Mouse (Mus musculus): Measurements from ENCODE around the gene Fam168a.

Fam168a gene

DNA sequence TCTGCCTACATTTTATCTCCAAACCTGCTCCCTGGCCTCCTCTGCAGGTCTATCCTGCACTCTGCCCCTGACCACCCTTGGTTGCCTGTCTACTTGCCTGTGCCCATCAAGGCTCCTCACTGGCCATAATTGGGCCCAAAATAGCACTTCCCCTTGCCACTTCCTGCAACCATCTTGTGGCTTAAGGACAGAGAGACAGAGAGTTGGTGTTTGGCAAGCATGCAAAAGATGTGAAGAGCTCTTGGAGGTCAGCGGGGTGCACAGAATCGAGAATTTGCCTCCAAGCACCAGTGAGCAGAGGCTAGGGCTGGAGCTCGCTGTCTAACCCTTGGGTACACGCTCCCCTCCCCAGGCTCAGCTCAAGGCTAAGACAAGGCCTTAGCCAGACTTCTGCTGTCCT, 162.1 kb downstream of the Fam168a start:
- DNase-seq (ENCODE audit: low read depth): no peak

DNA sequence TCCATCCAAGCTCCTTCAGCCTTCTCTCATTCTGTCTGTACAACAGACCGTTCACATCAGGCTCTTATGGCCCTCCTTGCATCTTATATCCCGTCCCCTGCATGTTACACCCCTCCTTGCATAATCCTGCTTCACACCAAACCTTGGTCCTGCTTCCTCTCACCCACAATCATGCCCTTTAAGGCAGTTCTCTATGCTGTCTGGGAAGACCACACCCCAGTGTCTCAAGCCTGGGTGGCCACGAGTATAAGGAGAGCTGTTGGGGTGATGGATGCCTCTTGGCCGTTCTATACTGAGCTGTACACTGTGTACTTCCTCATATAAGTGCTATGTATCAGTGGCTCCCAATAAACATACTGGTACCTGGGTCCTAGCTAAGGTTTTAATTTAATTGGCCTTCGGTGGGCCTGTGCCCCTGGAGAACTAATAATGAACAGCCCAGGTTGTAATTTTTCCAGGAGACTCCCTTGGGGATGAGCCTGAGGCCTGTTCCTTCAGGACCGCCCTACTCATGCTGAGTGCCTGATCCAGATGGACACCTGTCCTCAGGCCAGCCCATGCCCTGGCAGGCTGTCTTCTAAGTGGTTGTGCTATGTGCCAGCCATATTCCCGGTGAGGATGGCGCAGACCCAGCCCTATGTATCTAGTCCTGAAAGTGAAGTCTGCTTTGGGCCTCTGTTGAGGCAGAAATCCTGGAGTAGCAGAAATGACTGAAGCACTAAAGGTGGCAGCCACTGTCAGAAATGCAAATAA, 163.6 kb downstream of the Fam168a start:
- DNase-seq (ENCODE audit: low read depth): no peak

DNA sequence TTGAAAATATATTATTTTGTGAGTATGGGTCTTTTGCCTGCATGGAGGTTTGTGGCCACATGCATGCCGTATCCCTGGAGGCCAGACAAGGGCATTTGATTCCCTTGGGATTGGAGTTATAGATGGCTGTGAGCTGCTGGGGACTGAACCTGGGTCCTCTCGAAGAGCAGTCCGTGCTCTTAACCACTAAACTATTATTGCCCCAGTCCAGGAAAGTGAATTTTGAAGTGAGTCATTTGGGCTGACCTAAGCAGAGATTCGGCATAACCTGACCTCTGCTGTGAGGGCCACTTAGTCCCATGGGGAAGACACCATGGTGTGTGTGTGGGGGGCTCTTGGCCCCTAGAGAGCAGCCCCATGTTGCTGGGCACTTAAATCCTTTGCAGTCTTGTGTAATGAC, 164.9 kb downstream of the Fam168a start:
- no peak for DNase-seq (ENCODE audit: low read depth)

DNA sequence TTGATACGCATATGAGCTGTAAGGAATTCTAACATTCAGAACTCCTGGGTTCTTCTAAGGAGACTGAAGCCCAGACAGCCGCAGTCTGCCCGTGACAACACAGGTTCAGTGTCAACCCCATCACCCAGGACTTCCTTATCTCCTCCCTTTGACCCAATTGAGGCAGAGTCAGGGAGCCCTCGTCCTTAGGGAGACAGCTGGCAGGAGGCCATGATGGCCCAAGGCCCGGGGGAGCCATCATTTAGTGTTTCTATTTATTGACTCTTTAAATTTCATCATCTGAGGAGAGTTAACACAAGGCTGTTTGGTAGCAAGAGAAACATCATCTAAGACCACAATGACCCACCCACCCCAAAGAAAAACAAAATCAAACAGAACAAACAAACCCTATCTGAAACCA, 165.5 kb downstream of the Fam168a start:
- no peak for DNase-seq (ENCODE audit: low read depth)

DNA sequence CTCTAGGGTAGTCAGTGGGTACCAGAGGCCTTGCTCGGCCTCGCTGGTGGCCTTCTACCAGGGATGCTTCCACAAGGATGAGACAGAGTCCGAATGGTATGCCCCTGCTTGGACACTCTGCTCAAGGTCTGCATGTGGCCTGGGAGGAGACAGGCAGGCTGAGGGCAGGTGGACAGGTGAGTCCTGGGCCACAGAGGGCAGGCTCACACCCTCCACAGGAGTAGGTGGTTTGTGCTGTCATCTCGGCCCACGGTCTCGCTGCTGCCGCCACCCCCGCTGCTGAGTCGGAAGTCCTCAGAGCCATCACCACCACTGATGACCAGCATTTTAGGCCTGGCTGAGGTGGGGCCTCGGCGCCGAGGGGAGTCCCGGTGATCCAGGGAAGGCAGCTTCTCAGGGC, 166.8 kb downstream of the Fam168a start:
- DNase-seq (ENCODE audit: low read depth): no peak

DNA sequence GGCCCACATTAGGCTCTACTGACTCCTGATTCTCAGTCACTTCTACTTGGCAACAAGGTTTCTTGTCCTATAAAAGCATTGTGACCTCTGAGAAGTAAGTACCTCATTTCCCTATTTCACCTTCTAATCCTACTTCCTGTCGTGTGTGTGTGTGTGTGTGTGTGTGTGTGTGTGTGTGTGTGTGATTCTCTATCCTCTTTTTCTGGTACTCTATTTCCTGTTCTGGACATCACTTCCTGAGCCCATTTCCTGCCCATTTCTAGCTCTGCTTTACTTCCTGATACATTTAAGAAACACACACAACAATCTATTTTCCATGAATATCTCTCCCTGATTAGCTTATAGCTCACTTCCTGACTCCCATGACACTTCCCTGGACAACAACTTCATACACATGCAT, 169.4 kb downstream of the Fam168a start:
- no peak for DNase-seq (ENCODE audit: low read depth)

DNA sequence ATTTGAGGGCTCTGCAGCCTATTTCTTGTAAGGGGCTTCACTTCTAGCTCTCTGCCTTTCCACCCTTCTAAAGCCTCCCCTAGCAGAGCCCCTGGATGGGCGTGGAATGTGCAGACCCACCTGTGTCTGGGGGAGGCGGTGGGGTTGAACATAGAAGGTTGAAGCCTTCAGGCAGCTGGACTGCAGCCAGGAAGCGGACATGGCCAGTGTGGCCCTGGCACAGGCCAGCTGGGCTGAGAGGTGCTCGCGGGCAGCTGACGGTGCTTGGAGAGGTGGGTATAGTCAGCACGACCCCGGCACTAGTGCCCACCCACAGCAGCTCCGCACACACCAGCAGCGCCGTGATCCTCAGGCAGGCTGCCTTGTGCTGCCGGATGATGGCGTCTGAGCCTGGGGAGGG, 169.9 kb downstream of the Fam168a start:
- no peak for DNase-seq (ENCODE audit: low read depth)

DNA sequence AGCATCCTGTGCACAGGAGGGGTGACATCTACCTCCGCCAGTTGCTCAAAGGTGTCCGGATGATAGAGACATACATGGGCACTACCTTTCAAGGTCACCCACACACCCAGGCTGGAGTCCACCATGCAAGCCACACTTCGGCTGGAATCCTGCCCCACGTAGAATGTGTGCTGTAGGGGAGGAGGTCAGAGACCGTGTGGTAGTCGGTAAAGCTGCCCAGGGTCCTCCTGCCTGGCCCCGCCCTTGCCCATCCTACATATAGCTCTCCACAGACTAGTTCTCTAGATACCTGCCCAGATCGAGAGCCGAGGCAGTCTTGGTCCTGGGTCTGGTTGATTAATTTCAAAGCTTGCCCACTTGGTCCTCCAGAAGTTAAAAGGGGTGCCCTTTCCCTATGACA, 170.3 kb downstream of the Fam168a start:
- no peak for DNase-seq (ENCODE audit: low read depth)

DNA sequence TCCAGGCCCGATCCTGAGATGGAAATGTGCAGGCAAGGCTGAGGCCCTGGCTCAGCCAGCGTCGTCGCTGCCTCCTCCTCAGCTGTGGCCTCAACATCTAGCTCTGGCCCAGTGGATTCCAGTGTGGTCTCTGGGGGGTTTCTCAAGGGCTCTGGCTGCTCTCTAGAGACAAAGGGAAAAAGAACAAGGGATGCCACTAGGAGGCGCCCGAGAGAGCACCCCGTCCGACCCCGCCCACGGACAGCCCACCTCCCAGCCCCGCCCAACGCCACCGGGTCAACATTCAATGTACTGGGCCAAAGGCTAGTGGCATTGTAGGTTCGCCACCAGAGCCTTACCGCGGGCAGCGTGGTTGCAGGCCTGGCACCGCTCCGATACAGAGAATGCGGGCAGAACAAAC, 173.2 kb downstream of the Fam168a start:
- peak; percentile 66 for DNase-seq (ENCODE audit: low read depth)

DNA sequence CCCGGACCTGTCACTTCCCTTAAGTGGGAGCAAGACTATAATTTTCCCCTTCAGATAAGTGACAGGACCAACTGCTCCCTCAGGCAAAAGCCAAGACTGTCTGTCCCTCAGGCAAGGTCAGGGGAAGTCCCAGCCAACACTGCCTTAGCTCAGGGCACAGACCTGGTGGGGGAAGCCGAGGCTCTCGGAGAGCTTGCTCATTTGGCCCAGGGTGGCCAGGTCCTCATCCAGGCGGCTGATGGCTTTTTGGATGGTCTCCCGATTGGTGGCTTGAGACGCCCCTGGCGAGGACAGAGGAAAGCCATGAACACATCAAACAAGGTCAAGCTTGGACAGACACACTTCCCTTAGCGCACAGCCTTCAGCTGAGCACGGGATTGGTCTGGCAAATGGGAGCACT, 175.1 kb downstream of the Fam168a start:
- DNase-seq (ENCODE audit: low read depth): no peak

DNA sequence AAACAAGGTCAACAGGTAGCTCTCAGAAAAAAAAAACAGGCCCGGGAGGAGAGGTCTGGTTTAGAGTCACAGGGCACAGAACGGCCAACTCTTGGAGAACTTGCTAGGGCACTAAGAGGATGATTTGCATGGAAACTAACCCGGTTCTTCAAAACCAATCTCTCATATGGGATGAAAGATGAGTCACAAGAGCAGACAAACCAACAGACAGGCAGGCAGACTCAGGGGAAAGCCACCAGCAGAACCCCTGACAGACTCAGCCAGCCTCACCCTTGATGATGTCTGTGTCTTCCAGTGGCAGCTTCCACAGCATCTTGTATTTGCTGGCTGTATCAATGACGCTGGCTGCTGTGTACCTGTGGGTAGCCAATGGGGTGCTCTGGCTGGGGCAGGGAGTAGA, 175.5 kb downstream of the Fam168a start:
- DNase-seq (ENCODE audit: low read depth): no peak

DNA sequence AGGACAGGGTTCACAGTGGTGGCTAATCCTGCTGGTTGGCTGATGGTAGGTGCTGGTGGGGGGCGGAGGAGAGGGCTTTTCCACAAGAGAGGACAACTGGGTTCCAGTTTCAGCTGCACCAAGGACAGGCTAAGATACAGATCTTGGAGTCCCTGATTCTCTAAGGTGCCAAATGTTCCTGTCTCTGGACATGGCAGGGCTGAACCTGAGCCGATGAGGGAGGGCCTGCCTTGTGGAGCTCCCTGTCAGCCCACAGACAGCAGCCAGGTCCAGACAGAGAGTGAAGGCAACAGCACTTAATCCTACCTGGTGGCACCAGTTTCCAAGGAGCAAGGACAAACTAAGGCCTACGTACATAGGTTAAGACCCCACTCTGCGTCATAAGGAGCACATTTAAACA, 178.0 kb downstream of the Fam168a start:
- DNase-seq (ENCODE audit: low read depth): no peak

DNA sequence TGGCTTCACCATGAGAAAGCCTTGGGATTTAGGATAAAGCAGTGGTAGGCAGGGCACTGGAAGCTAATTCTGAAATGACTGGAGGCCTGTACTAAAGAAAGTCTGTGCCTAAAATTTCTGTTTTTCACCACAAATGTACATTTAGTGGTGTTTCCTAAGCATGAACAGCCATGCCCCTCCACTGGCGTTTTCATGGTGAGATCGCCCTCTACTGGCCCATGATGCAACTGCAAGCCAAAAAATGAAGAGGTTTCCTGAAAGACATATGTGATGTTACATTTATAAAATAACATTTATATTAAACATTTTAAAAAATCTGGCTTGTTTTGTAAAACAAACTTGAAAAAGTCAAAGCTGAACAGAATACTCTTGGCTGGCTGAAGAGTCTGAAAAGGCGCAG, 180.1 kb downstream of the Fam168a start:
- DNase-seq (ENCODE audit: low read depth): peak; percentile 60
